In genomic region chr10:61378050-61378449, GRCm38 (mm10) we compare ENCODE assay signal across 16 mouse cellular contexts. TPM values are rescaled to one million over a fixed set of nuclear protein-coding genes. Genes with fewer than 3 reads are reported as not detected.
A peak's percentile ranks its signal among the peaks of the same experiment; 100 is the strongest.
DNase-seq lines count a peak whose midpoint lies in the region.
"Had no signal": no experiment of that assay in that cellular context is flagged by ENCODE, and none has a peak within 500 bp of the region (broad histone marks: within the 10 kb centered on the region; RNA-seq: fewer than 3 reads in every experiment).

No protein-coding gene starts in this region.

- DNase-seq in adrenal gland, adult (ENCODE audit: inconsistent age in 2 of 2, low spot score in 1 of 2), result peak; percentile 36 to 62
- no peak for DNase-seq in adrenal gland, postnatal 4 days (ENCODE audit: low spot score in 2 of 2)
- peak; percentile 95 for DNase-seq in heart, adult 11 months
- no peak for DNase-seq in heart, adult 8-10 months (ENCODE audit: low spot score)
- DNase-seq in kidney, postnatal 10 days, result peak; percentile 23
- no peak for DNase-seq in kidney, postnatal 36 days
- no peak for DNase-seq in embryo, embryonic 10.5 days (ENCODE audit: low spot score)
- DNase-seq: B cell, adult 2 months; cerebellum, adult 2 months; embryo, embryonic 11 days; gastrocnemius, postnatal 25 days; kidney, adult 11 months had no signal

RNA-seq across cellular contexts. Expression of gene Pald1, which starts 5.3 kb away (rescaled TPM):
- total RNA-seq in adrenal gland, postnatal 4 days (2021), result 10 to 100 TPM; 34.5 to 35.9 TPM
- total RNA-seq in heart, adult 8-10 months (2022), result 10 to 100 TPM; 11.3 to 21.8 (median 12.9) TPM

RNA-seq across cellular contexts. Expression of gene Nodal, which starts 39.7 kb away (rescaled TPM):
- total RNA-seq in adrenal gland, postnatal 4 days (2021), result under 1 TPM in 1 of 2 experiments, not detected in 1; 0.14 TPM
- under 1 TPM in 1 of 4 experiments, not detected in 3; 0.11 TPM for total RNA-seq in heart, adult 8-10 months (2022)
- total RNA-seq: adrenal gland, adult 18-20 months; gastrocnemius, postnatal 25 days; heart, adult 18-20 months; hematopoietic stem cell, adult 5-6 weeks; MEL had no signal

Comparison
In these comparisons a context has a peak if more than half of its experiments do, and no peak if none do; other contexts are left out.
1. DNase-seq: peak in adrenal gland, adult (2 of 2), heart, adult 11 months (single experiment) and kidney, postnatal 10 days (single experiment); none in adrenal gland, postnatal 4 days (0 of 2), heart, adult 8-10 months (single experiment), kidney, postnatal 36 days (0 of 2) and embryo, embryonic 10.5 days (single experiment).